Mouse (Mus musculus) c-Kit-positive CD71-positive TER-119-negative erythroid progenitor cells, embryonic 14.5 days (primary cell): Measurements from ENCODE around the gene D630003M21Rik.

Source experiments
- DNase-seq: peaks from one replicate; pipeline ENCODE4 v3.0.0-alpha.2; 2013; ENCODE audit warnings: low read depth

D630003M21Rik gene

GRCm38 (mm10) chr2:158166628-158167027, 62.4 kb downstream of the D630003M21Rik start:
- no peak for DNase-seq

- no peak for DNase-seq
Observed at GRCm38 (mm10) chr2:158165776-158166175, 63.2 kb downstream of the D630003M21Rik start.

- DNase-seq: no peak
Observed at GRCm38 (mm10) chr2:158163034-158163433, 66.0 kb downstream of the D630003M21Rik start.

- DNase-seq: no peak
Observed at GRCm38 (mm10) chr2:158161761-158162160, 67.3 kb downstream of the D630003M21Rik start.

- DNase-seq: no peak
Observed at GRCm38 (mm10) chr2:158159376-158160235, 69.4 kb downstream of the D630003M21Rik start.

- DNase-seq: no peak
Observed at GRCm38 (mm10) chr2:158157654-158158053, 71.4 kb downstream of the D630003M21Rik start.

GRCm38 (mm10) chr2:158156487-158156886, 72.5 kb downstream of the D630003M21Rik start:
- no peak for DNase-seq

GRCm38 (mm10) chr2:158155615-158156014, 73.4 kb downstream of the D630003M21Rik start:
- DNase-seq: no peak

GRCm38 (mm10) chr2:158155101-158155500, 73.9 kb downstream of the D630003M21Rik start:
- DNase-seq: no peak

- DNase-seq: no peak
Observed at GRCm38 (mm10) chr2:158154641-158155040, 74.4 kb downstream of the D630003M21Rik start.

GRCm38 (mm10) chr2:158153728-158154343, 75.2 kb downstream of the D630003M21Rik start:
- DNase-seq: peak; percentile 70

GRCm38 (mm10) chr2:158152685-158153309, 76.2 kb downstream of the D630003M21Rik start:
- DNase-seq: no peak

- DNase-seq: no peak
Observed at GRCm38 (mm10) chr2:158151077-158151476, 77.9 kb downstream of the D630003M21Rik start.

- DNase-seq: no peak
Observed at GRCm38 (mm10) chr2:158146971-158147370, 82.1 kb downstream of the D630003M21Rik start.

- DNase-seq: peak; percentile 91
Observed at GRCm38 (mm10) chr2:158146223-158146622, 82.8 kb downstream of the D630003M21Rik start, which contains the start of gene Tgm2. Tgm2 (minus strand) TSS chr2:158146436.

- DNase-seq: no peak
Observed at GRCm38 (mm10) chr2:158145528-158146065, 83.4 kb downstream of the D630003M21Rik start.

GRCm38 (mm10) chr2:158144750-158145527, 84.1 kb downstream of the D630003M21Rik start:
- no peak for DNase-seq

- DNase-seq: no peak
Observed at GRCm38 (mm10) chr2:158144263-158144662, 84.8 kb downstream of the D630003M21Rik start.

- DNase-seq: no peak
Observed at GRCm38 (mm10) chr2:158143816-158144215, 85.2 kb downstream of the D630003M21Rik start.

- DNase-seq: no peak
Observed at GRCm38 (mm10) chr2:158142981-158143380, 86.0 kb downstream of the D630003M21Rik start.

- DNase-seq: peak; percentile 93
Observed at GRCm38 (mm10) chr2:158141690-158142440, 87.2 kb downstream of the D630003M21Rik start.
